Mouse (Mus musculus): ENCODE measurements around the gene Fam124a. TPM values are rescaled to one million over a fixed set of nuclear protein-coding genes. Genes with fewer than 3 reads are reported as not detected.

The Fam124a gene
- not detected in 2 replicates for polyA plus RNA-seq (2012; ENCODE audit: insufficient read depth, insufficient read length, low replicate concordance, missing spikeins)

- H3K4me3 ChIP-seq (ENCODE audit: insufficient read depth, low read depth, low read length), result peak within 1 kb of the TSS; percentile 93
- peak; percentile 66; the same call in 1 of the 2 replicates for TF ChIP-seq POLR2A (IDR thresholded peaks at IDR 0.05; ENCODE audit: insufficient read depth, low read depth, low read length)
- peak; percentile 60; the same call in 1 of the 2 replicates for TF ChIP-seq CTCF (IDR thresholded peaks at IDR 0.05; ENCODE audit: insufficient read depth, low read depth, low read length)
- peak within 1 kb of the TSS; percentile 70; the same call in 1 of the 2 replicates for H3K27ac ChIP-seq (ENCODE audit: insufficient read depth, low read depth, low read length)
- H3K4me1 ChIP-seq (ENCODE audit: control insufficient read depth, insufficient read depth, low read length), result peaks cover 10% of the 10 kb centered on the region
- WGBS, result under 1% methylated on average over 51 of the region's 51 CpGs
Observed at GRCm38 (mm10) chr14:62555309-62555829, at the start of gene Fam124a. Fam124a (plus strand) TSS chr14:62555737.

- 89% methylated on average over 3 of the region's 3 CpGs for WGBS
- H3K4me3 ChIP-seq (ENCODE audit: insufficient read depth, low read depth, low read length), result no peak overlapping the region
- no peak overlapping the region for H3K27ac ChIP-seq (ENCODE audit: insufficient read depth, low read depth, low read length)
- TF ChIP-seq POLR2A (IDR thresholded peaks at IDR 0.05; ENCODE audit: insufficient read depth, low read depth, low read length) (no peak), CTCF (IDR thresholded peaks at IDR 0.05; ENCODE audit: insufficient read depth, low read depth, low read length) (no peak)
- no peaks in the 10 kb centered on the region for H3K4me1 ChIP-seq (ENCODE audit: control insufficient read depth, insufficient read depth, low read length)
Observed at GRCm38 (mm10) chr14:62506261-62506660, 49.3 kb upstream of the Fam124a start.

- 80% methylated on average over 3 of the region's 3 CpGs for WGBS
- Histone ChIP-seq H3K4me3 (ENCODE audit: insufficient read depth, low read depth, low read length) (no peak overlapping the region), H3K27ac (ENCODE audit: insufficient read depth, low read depth, low read length) (no peak overlapping the region), H3K4me1 (ENCODE audit: control insufficient read depth, insufficient read depth, low read length) (no peaks in the 10 kb centered on the region)
- TF ChIP-seq POLR2A (IDR thresholded peaks at IDR 0.05; ENCODE audit: insufficient read depth, low read depth, low read length) (no peak), CTCF (IDR thresholded peaks at IDR 0.05; ENCODE audit: insufficient read depth, low read depth, low read length) (no peak)
Observed at GRCm38 (mm10) chr14:62509350-62509749, 46.2 kb upstream of the Fam124a start.

- Histone ChIP-seq H3K4me3 (ENCODE audit: insufficient read depth, low read depth, low read length) (no peak overlapping the region), H3K4me1 (ENCODE audit: control insufficient read depth, insufficient read depth, low read length) (no peaks in the 10 kb centered on the region), H3K27ac (ENCODE audit: insufficient read depth, low read depth, low read length) (no peak overlapping the region)
- TF ChIP-seq POLR2A (IDR thresholded peaks at IDR 0.05; ENCODE audit: insufficient read depth, low read depth, low read length) (no peak), CTCF (IDR thresholded peaks at IDR 0.05; ENCODE audit: insufficient read depth, low read depth, low read length) (no peak)
- WGBS, result 94% methylated on average over 1 of the region's 1 CpGs
Observed at GRCm38 (mm10) chr14:62512845-62513244, 42.7 kb upstream of the Fam124a start.

GRCm38 (mm10) chr14:62530951-62531350 lies 24.6 kb upstream of the Fam124a start:
- WGBS, result 89% methylated on average over 2 of the region's 2 CpGs
- TF ChIP-seq POLR2A (IDR thresholded peaks at IDR 0.05; ENCODE audit: insufficient read depth, low read depth, low read length) (no peak), CTCF (IDR thresholded peaks at IDR 0.05; ENCODE audit: insufficient read depth, low read depth, low read length) (no peak)
- no peaks in the 10 kb centered on the region for H3K4me1 ChIP-seq (ENCODE audit: control insufficient read depth, insufficient read depth, low read length)
- H3K27ac ChIP-seq (ENCODE audit: insufficient read depth, low read depth, low read length), result no peak overlapping the region
- no peak overlapping the region for H3K4me3 ChIP-seq (ENCODE audit: insufficient read depth, low read depth, low read length)

- Histone ChIP-seq H3K4me1 (ENCODE audit: control insufficient read depth, insufficient read depth, low read length) (no peaks in the 10 kb centered on the region), H3K4me3 (ENCODE audit: insufficient read depth, low read depth, low read length) (no peak overlapping the region), H3K27ac (ENCODE audit: insufficient read depth, low read depth, low read length) (no peak overlapping the region)
- 35% methylated on average over 5 of the region's 5 CpGs for WGBS
- TF ChIP-seq CTCF (IDR thresholded peaks at IDR 0.05; ENCODE audit: insufficient read depth, low read depth, low read length) (no peak), POLR2A (IDR thresholded peaks at IDR 0.05; ENCODE audit: insufficient read depth, low read depth, low read length) (no peak)
Observed at GRCm38 (mm10) chr14:62536127-62536526, 19.4 kb upstream of the Fam124a start.

- TF ChIP-seq CTCF (IDR thresholded peaks at IDR 0.05; ENCODE audit: insufficient read depth, low read depth, low read length) (no peak), POLR2A (IDR thresholded peaks at IDR 0.05; ENCODE audit: insufficient read depth, low read depth, low read length) (no peak)
- H3K27ac ChIP-seq (ENCODE audit: insufficient read depth, low read depth, low read length), result no peak overlapping the region
- no peaks in the 10 kb centered on the region for H3K4me1 ChIP-seq (ENCODE audit: control insufficient read depth, insufficient read depth, low read length)
- WGBS, result 45% methylated on average over 5 of the region's 5 CpGs
- no peak overlapping the region for H3K4me3 ChIP-seq (ENCODE audit: insufficient read depth, low read depth, low read length)
Observed at GRCm38 (mm10) chr14:62536988-62537387, 18.5 kb upstream of the Fam124a start.

- H3K27ac ChIP-seq (ENCODE audit: insufficient read depth, low read depth, low read length), result no peak overlapping the region
- WGBS, result 67% methylated on average over 3 of the region's 3 CpGs
- TF ChIP-seq POLR2A (IDR thresholded peaks at IDR 0.05; ENCODE audit: insufficient read depth, low read depth, low read length), result no peak
- TF ChIP-seq CTCF (IDR thresholded peaks at IDR 0.05; ENCODE audit: insufficient read depth, low read depth, low read length), result no peak
Observed at GRCm38 (mm10) chr14:62539834-62540233, 15.7 kb upstream of the Fam124a start.

GRCm38 (mm10) chr14:62541751-62542150 lies 13.8 kb upstream of the Fam124a start:
- WGBS, result 94% methylated on average over 1 of the region's 1 CpGs
- no peak for TF ChIP-seq CTCF (IDR thresholded peaks at IDR 0.05; ENCODE audit: insufficient read depth, low read depth, low read length)
- TF ChIP-seq POLR2A (IDR thresholded peaks at IDR 0.05; ENCODE audit: insufficient read depth, low read depth, low read length), result no peak
- no peak overlapping the region for H3K4me3 ChIP-seq (ENCODE audit: insufficient read depth, low read depth, low read length)
- no peak overlapping the region for H3K27ac ChIP-seq (ENCODE audit: insufficient read depth, low read depth, low read length)
- H3K4me1 ChIP-seq (ENCODE audit: control insufficient read depth, insufficient read depth, low read length), result no peaks in the 10 kb centered on the region

More at GRCm38 (mm10) chr14:62539834-62540233, 15.7 kb upstream of the Fam124a start:
- no peaks in the 10 kb centered on the region for H3K4me1 ChIP-seq (ENCODE audit: control insufficient read depth, insufficient read depth, low read length)
- H3K4me3 ChIP-seq (ENCODE audit: insufficient read depth, low read depth, low read length), result no peak overlapping the region
